Mouse (Mus musculus): ENCODE data around the gene Atp6v0d1. TPM values are rescaled to one million over a fixed set of nuclear protein-coding genes. Genes with fewer than 3 reads are reported as not detected.

Gene Atp6v0d1
- polyA plus RNA-seq, 1 experiment from 2014 or later, result 74.6 TPM

DNA sequence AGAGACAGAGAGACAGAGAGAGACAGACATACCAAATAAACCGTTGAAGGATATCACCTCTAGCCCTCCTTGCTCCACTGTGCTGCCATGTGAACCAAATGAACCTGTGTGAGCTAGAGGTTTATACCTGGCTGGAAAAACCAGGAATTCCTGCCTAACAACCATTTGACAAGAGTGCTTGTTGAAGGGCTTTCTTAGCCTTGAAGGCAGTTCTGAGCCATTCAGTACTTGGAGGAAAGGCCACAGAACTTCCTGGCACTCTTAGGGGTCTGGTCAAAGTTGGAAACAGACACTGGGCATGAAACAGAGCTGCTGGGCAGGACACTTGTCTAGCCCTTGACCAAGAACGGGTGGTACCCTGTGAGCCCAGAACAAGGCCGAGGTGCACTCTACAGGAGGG lies 71.3 kb downstream of the Atp6v0d1 start:
- H3K27ac ChIP-seq (ENCODE audit: low read depth), result peak overlapping the region; percentile 85
- H3K4me2 ChIP-seq, result peak overlapping the region; percentile 86
- WGBS, result 57% methylated on average over 3 of the region's 3 CpGs

DNA sequence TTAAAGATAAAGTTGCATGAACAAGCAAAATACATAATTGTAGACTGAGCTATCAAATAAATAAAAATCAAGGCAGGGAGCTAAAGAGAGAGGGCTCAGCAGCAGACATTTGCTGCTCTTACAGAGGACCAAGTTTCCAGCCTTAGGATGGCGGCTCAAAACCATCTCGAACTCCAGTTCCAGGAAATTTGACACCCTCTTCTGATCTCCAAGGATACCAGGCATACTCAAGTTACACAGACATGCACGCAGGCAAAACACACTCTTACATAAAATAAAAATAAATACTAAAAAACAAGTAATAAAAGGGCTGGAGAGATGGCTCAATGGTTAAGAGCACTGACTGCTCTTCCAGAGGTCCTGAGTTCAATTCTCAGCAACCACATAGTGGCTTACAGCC lies 72.4 kb downstream of the Atp6v0d1 start:
- Histone ChIP-seq H3K9me3 (ENCODE audit: low read depth, low read length) (no peaks in the 10 kb centered on the region), H3K36me3 (ENCODE audit: insufficient read depth) (no peaks in the 10 kb centered on the region), H3K9ac (no peak overlapping the region), H3K4me1 (ENCODE audit: insufficient read depth) (peaks cover 13% of the 10 kb centered on the region), H3K4me3 (ENCODE audit: low read depth, low read length) (no peak overlapping the region), H3K27me3 (ENCODE audit: insufficient read depth, low read length) (no peaks in the 10 kb centered on the region), H3K4me2 (no peak overlapping the region), H3K27ac (ENCODE audit: low read depth) (peak overlapping the region; percentile 64)
- 16% methylated on average over 3 of the region's 3 CpGs for WGBS
- DNase-seq, result peak; percentile 63
- no peak for TF ChIP-seq CTCF (IDR thresholded peaks at IDR 0.05; ENCODE audit: low read depth)
- ATAC-seq (ENCODE audit: insufficient read depth), result no peak

More for the DNA sequence above, 71.3 kb downstream of the Atp6v0d1 start:
- DNase-seq (peak; percentile 76), ATAC-seq (ENCODE audit: insufficient read depth) (no peak)
- H3K4me3 ChIP-seq (ENCODE audit: low read depth, low read length), result no peak overlapping the region
- peaks cover 13% of the 10 kb centered on the region for H3K4me1 ChIP-seq (ENCODE audit: insufficient read depth)
- no peaks in the 10 kb centered on the region for H3K27me3 ChIP-seq (ENCODE audit: insufficient read depth, low read length)
- no peaks in the 10 kb centered on the region for H3K36me3 ChIP-seq (ENCODE audit: insufficient read depth)
- no peak for TF ChIP-seq CTCF (IDR thresholded peaks at IDR 0.05; ENCODE audit: low read depth)
- H3K9me3 ChIP-seq (ENCODE audit: low read depth, low read length), result no peaks in the 10 kb centered on the region
- no peak overlapping the region for H3K9ac ChIP-seq

DNA sequence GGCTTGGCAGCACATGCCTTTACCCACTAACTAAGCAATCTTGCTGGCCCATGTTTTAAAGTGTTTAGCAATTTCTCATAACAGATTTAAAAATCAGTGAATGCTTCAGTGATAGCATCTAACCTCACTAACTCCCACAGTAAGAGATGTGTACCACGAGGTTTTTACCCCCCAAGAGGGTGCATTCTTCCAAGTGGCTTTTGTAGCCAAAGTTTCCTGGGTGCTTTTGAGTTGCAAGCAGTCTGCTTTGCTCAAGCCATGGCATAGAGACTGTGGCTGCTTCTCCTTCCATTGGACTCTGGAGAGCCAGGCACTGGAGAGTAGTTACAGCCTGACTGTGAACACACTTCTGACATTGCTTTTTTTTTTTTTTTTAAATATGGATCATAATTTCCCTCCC lies 76.6 kb downstream of the Atp6v0d1 start:
- no peaks in the 10 kb centered on the region for H3K27me3 ChIP-seq (ENCODE audit: insufficient read depth, low read length)
- 41% methylated on average over 1 of the region's 1 CpGs for WGBS

DNA sequence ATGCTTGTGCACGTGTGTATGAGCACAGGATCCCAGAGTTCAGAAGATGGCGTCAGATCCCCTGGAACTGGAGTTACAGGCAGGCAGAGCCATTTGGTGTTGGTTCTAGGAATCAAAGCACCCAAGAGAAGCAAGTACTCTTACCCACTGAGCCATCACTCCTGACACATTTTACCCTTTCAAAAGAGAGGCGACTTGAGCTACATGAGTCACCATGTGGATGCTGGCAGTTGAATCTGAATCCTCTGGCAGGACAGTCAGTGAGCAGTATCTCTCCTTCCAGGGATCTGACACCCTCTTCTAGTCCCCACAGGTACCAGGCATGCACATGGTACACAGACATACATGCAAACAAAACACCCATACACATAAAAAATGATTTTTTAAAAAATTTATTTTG lies 77.8 kb downstream of the Atp6v0d1 start:
- DNase-seq (no peak), ATAC-seq (ENCODE audit: insufficient read depth) (no peak)
- H3K4me2 ChIP-seq, result no peak overlapping the region
- no peak overlapping the region for H3K4me3 ChIP-seq (ENCODE audit: low read depth, low read length)
- H3K4me1 ChIP-seq (ENCODE audit: insufficient read depth), result 0 out of 2 replicates have a peak, but pooled peaks cover 3% of the 10 kb centered on the region
- H3K9me3 ChIP-seq (ENCODE audit: low read depth, low read length), result no peaks in the 10 kb centered on the region
- H3K36me3 ChIP-seq (ENCODE audit: insufficient read depth), result peaks cover 6% of the 10 kb centered on the region
- no peaks in the 10 kb centered on the region for H3K27me3 ChIP-seq (ENCODE audit: insufficient read depth, low read length)
- 52% methylated on average over 3 of the region's 3 CpGs for WGBS
- H3K27ac ChIP-seq (ENCODE audit: low read depth), result no peak overlapping the region
- no peak for TF ChIP-seq CTCF (IDR thresholded peaks at IDR 0.05; ENCODE audit: low read depth)
- no peak overlapping the region for H3K9ac ChIP-seq

More for the DNA sequence above, 76.6 kb downstream of the Atp6v0d1 start:
- H3K4me2 ChIP-seq, result no peak overlapping the region
- no peak overlapping the region for H3K9ac ChIP-seq
- DNase-seq (no peak), ATAC-seq (ENCODE audit: insufficient read depth) (no peak)
- H3K9me3 ChIP-seq (ENCODE audit: low read depth, low read length), result no peaks in the 10 kb centered on the region
- H3K4me3 ChIP-seq (ENCODE audit: low read depth, low read length), result no peak overlapping the region
- 0 out of 2 replicates have a peak, but pooled peaks cover 3% of the 10 kb centered on the region for H3K4me1 ChIP-seq (ENCODE audit: insufficient read depth)
- H3K36me3 ChIP-seq (ENCODE audit: insufficient read depth), result peaks cover 6% of the 10 kb centered on the region; the same call in 1 of the 2 replicates
- no peak for TF ChIP-seq CTCF (IDR thresholded peaks at IDR 0.05; ENCODE audit: low read depth)
- H3K27ac ChIP-seq (ENCODE audit: low read depth), result no peak overlapping the region

DNA sequence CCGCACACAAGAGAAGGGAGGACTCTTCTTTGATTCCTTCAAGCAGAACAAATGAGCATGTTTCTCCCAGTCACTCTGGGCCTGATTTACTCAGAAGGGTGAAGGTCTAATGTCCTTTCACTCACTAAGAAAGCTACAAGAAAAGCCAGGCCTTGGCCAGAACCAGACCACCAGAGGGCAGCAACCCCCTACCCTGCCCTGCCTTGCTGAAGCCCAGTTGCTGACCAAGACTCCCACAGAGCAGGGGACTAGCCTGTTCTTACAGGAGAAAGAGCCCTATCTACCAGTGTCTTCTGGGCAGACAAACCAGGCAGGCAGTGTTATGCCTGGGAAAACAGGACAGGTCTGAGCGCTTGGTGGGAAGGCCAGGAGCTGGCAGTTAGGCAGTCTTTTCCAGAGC lies 81.5 kb downstream of the Atp6v0d1 start:
- TF ChIP-seq CTCF (IDR thresholded peaks at IDR 0.05; ENCODE audit: low read depth), result peak; percentile 83
- DNase-seq, result peak; percentile 84
- ATAC-seq (ENCODE audit: insufficient read depth), result peak; percentile 61
- Histone ChIP-seq H3K4me3 (ENCODE audit: low read depth, low read length) (no peak overlapping the region), H3K27me3 (ENCODE audit: insufficient read depth, low read length) (no peaks in the 10 kb centered on the region), H3K27ac (ENCODE audit: low read depth) (no peak overlapping the region), H3K9ac (no peak overlapping the region), H3K4me2 (no peak overlapping the region), H3K36me3 (ENCODE audit: insufficient read depth) (peaks cover 16% of the 10 kb centered on the region), H3K9me3 (ENCODE audit: low read depth, low read length) (no peaks in the 10 kb centered on the region), H3K4me1 (ENCODE audit: insufficient read depth) (no peaks in the 10 kb centered on the region)
- WGBS, result 40% methylated on average over 2 of the region's 2 CpGs

DNA sequence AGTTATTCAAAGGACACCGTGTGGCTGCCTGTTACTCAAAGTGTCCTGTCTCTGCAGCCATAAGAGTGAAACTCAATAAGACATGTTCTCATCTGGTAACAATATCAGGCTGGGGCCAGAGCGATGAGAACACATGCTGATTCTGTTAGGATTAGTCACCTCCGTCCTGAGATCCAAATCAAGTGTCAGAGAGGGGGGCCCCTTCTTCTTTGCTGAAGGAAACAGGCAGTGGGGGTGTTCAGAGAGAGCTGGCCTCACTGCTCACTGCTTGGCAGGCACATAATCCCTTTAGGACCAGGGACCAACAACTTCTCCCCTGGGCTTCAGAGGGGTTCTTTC lies 81.8 kb downstream of the Atp6v0d1 start:
- Histone ChIP-seq H3K9ac (no peak overlapping the region; the same call in 1 of the 2 replicates), H3K9me3 (ENCODE audit: low read depth, low read length) (no peaks in the 10 kb centered on the region), H3K4me1 (ENCODE audit: insufficient read depth) (no peaks in the 10 kb centered on the region), H3K36me3 (ENCODE audit: insufficient read depth) (peaks cover 16% of the 10 kb centered on the region), H3K27me3 (ENCODE audit: insufficient read depth, low read length) (no peaks in the 10 kb centered on the region), H3K4me3 (ENCODE audit: low read depth, low read length) (no peak overlapping the region), H3K4me2 (no peak overlapping the region), H3K27ac (ENCODE audit: low read depth) (no peak overlapping the region)
- DNase-seq, result no peak
- no peak for ATAC-seq (ENCODE audit: insufficient read depth)
- no peak for TF ChIP-seq CTCF (IDR thresholded peaks at IDR 0.05; ENCODE audit: low read depth)
- 64% methylated on average over 3 of the region's 3 CpGs for WGBS

DNA sequence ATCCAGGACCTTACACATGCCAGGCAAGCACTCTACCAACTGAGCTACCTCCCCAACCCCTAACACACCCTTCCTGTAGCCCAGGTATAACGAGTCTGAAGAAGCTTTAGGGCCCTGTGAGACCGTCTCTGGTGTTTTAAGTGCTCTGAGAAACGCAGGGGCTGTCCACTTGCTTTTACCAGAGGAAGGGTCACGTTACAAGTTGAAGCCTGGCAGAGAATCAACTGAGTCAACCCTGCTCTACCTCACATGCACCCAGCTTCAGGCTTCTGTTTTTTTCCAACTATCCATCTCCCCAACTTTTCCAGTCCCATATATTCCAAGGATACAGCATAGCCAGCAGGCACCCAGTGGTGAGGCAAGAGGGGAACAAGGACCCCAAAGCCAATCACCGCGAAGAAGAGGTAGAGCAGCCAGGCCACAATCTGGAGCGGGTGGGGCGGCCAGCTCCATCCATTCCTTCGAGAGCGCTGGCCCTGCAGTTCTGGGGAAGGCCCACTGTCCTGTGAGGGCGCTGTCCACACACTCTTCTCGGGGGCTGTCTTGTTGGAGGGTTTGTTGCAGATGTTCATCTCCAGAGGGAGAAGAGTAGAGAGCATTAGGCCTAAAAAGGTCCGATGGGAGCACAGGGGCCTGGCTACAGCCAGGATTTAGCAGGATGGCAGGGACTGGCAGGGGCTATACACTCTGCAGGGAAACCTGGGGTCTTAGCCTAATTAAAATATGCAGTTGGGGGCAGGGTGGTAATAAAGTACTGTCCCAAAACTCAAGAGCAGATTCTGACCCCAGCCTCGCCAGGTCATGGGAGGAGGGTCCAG lies 82.4 kb downstream of the Atp6v0d1 start:
- Histone ChIP-seq H3K36me3 (ENCODE audit: insufficient read depth) (peaks cover 21% of the 10 kb centered on the region), H3K27ac (ENCODE audit: low read depth) (no peak overlapping the region), H3K9me3 (ENCODE audit: low read depth, low read length) (no peaks in the 10 kb centered on the region), H3K4me1 (ENCODE audit: insufficient read depth) (no peaks in the 10 kb centered on the region), H3K9ac (peak overlapping the region; percentile 6; the same call in 1 of the 2 replicates), H3K27me3 (ENCODE audit: insufficient read depth, low read length) (no peaks in the 10 kb centered on the region), H3K4me2 (no peak overlapping the region), H3K4me3 (ENCODE audit: low read depth, low read length) (no peak overlapping the region)
- peak; percentile 72 for DNase-seq
- 39% methylated on average over 14 of the region's 14 CpGs for WGBS
- ATAC-seq (ENCODE audit: insufficient read depth), result peak; percentile 35
- TF ChIP-seq CTCF (IDR thresholded peaks at IDR 0.05; ENCODE audit: low read depth), result peak; percentile 75
